Mouse (Mus musculus): ENCODE data around the gene Slc25a22.
A peak's percentile ranks its signal among the peaks of the same experiment; 100 is the strongest.

The Slc25a22 gene

DNA sequence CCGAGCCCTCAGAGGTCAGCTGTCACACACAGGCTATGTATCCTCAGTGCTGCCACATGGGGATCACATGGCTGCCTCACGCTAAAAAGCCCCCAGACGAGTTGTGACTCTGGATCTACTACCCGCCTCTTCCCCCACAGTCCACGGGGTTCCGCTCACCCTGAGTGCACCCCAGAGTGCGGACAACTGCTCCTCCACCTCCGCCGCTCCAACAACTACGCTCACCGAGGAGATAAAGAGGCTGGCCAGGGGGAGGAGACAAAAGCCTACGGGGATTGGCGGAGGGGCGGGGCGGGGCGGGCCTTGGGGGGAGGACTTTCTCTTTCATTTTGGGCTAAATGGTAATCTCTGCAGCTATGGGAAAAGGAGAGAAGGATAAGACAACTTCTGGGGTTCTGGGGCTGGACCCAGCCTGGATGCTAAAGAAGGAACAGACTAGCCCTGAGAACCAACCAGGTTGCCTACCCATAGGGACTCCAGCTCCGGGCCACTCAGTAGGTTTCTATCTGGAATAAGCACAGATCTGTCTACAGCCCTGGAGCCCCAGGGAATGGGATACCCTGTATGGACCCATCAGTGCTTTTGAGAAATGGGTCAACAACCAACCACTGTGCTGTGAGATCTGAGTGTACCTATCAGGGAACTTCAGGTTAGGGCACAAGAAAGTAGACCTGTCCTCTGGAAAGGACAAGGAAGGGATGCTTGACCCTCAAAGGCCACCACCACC is 2.4 kb downstream of the Slc25a22 start:
- DNase-seq (ENCODE audit: low spot score in 2 of 2) = peak; percentile 52 to 77

DNA sequence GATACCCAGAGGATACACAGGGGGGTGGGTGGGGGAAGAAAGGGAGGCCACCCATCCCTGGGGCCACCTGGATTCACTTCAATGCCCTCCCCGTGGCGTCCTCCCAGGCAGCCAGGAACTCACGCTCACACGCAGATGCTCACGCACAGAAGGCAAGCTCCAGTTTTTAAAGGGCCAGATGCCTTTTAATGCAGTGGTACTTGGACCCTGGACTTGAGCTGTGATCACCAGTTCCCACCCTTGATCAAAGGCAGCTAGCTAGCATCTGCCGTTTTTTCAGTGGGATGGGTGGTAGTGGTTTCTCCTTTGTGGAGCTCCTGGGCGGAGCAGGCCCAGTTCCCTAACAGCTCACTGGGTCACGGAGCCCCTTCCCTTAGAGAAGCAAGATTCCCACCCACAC is 3.2 kb downstream of the Slc25a22 start:
- peak in 1 of 2 experiments; percentile 37 for DNase-seq (ENCODE audit: low spot score in 2 of 2)

DNA sequence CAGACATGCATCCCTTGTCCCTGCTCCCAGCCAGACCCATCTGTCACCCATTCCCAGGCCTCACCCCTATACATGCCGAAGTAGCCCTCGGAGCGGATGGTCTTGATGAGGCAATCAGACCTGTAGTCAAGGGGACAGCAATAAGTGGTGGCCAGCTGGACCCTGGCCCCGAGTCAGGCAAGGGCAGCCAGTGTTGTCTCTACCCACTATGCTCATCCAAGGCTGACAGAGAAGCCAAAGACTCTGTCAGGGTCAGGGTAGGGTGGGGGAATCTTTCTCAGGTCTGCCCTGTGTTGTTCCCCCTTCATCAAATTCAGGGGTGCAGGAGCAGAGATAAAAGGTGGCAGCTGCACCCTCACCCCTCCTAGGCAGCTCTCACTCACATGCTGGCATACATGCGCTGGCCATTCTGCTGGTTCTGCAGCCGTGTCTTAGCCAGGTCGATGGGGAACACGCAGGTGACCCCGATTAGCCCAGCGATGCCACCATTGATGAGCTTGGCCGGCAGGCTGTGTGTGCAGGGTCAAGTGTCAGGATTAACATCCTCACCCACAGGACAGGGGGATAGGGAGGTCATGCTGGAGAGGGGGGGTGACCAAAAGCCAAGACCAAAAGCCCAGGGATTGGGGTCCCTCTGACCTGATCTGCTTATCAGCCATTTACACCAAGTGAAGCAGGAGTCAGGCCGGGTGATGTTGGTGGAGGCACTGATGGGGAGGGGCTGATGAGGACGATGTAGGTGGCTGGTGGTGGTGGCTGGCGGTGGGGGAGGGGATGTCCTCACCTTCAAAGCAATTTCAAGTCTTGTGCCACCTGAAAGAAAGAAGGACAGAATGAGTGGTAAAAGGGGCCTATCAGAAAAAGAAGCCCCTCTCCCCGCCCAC is 3.9 kb downstream of the Slc25a22 start:
- peak in 1 of 2 experiments; percentile 24 for DNase-seq (ENCODE audit: low spot score in 2 of 2)

DNA sequence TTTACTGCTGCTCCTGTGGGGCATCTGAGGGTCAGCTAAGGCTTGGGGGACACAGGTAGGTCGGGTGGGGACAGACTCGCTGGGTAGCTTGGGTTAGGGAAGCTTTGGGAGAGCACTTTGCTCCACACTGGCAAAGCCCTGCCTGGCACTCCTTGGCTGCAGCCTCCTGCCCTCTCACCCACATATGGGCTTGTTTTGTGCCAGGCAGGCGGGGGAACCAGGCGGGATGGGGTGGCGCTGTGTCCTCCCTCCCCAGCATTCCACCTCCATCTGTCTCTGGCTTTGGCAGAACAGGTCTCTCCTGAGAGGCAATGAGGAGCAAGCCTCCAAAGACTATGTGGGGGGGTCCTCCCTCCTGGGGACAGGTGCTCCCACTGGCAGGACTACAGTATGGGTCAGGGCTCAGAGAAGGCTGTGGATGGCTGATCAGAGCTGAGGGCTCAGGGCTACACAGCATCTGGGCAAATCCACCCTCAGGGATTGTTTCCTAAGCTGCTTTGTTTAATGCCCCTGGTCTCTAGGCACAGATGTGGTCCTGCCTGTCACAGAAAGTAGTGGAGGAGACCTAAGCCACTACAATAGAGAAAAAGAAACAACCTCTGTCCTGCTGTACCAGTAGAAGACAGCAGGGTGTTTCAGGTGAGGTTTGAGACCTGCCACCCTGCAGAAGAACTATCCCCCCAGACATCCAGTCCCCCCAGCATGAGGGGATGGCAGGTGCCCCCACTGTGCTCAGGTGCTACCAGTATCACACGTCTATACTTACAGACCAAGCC is 4.8 kb downstream of the Slc25a22 start:
- DNase-seq (ENCODE audit: low spot score in 2 of 2) = no peak

DNA sequence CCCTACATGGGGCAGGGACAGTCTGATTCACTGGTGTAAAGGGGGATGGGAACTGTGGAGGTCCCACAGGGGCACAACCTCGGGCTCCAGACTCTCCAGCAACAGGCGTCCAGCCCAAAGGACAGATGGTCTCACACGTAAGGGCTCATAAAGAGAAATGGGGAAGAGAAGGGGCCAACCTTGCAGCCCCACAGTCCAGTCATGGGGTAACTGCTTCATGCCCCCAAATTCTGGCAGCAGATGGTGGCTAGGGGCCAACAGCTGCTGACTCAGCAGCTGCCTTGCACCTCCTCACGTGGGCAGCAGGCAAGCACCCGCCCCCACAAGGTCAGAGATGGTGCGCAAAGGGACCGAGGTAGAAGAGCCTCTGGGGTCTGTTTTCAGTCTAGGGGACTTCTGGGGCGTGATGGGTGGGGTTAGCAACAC is 5.5 kb downstream of the Slc25a22 start:
- peak in 1 of 2 experiments; percentile 38 for DNase-seq (ENCODE audit: low spot score in 2 of 2)

DNA sequence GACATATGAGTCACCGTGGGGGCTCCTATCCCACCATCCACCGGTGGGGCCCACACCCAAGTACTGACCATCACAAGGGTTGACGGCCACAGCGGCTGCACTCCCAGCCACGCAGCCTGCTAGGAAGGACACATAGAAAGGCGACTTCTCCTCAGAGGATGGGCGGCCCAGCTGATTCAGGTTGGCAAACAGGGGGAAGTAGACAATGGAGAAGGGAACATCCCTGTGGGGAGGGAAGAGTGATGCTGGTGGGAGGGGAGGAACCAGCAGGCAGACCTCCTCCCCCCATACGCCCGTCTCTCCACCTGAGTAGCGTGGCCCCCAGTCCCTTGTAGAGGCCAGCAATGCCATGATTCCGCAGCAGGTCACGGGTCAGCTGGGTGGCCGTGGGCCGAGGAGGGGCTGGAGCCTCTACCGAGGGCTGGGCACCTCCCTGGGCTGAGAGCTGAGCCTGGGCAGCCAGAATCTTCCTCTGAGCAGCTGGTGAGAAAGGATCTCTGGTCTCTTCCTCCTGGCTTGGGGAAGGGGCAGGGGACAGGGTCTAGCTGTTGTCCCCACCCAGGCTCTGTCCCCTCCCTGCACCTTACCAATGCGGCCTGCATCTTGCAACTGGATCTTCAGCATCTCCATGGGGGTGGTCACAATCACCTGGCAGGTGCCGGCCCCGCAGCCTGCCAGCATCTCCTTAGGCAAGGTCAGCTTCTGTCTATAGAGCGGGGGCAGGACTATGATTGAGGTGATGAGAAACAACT is 6.1 kb downstream of the Slc25a22 start:
- peak in 1 of 2 experiments; percentile 15 for DNase-seq (ENCODE audit: low spot score in 2 of 2)

DNA sequence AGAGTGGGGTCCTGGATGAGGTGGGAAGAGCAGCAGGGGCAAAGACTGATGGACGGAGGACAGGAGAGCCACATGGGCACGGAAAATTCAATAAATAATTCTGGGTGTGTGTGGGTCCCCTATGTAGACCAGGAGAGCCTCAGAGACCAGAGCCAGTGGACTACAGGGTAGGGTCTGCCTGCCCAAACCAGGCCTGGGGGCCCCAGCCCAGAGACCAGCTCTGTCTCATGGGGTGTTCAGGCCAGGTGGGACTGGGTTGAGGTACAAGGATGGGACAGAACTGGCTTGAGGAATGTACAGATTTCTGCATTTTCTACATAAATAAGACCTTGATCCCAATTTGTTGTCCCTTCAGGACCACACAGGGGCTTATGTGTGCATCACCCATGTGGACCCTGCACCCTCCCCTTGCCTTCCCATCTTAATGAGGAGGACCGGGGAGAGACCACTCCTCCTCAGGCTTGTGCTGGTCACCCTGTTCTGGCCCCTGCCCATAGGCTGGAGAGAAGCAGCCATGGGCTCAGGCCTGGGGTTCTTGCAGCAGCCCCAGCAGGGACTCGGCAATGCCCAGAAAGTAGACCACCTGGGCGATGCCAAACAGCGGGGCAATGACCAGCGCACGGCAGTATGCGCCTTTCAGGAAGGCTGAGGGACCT is 7.0 kb downstream of the Slc25a22 start:
- DNase-seq (ENCODE audit: low spot score in 2 of 2) = peak in 1 of 2 experiments; percentile 13

DNA sequence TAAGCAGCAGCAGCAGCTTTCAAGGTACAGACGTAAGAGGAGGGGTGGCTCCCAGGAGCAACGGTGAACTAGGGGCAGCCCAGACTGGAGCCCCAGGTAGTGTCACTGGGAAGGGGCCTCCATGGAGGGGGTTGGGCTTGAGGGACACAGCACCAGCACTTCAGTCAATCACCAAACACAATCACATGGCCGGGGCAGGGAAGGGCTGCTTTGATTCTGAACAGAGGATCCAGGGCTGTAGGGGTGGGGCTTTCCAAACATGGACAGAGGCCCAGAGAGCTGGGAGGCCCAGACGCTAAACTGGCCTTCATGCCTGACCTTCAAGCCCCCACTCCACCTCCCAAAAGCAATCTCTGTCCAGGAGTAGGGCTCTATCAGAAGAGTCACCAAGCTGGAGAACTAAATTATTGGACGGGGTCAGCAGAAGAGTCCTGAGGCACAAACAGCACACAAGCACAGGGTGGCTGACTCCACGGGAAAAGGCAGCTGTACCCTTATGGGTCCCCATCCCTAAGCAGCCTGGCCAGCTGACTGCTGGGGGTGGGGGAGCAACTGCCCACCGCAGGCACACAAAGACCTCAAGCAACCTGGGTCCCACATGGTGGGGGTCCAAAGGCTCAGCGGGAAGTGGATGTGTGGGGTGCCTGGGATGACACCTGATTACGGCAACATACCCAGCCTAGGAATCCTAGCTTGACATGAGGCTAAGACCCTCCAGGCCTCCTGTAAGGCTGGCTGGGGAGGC is 7.7 kb downstream of the Slc25a22 start:
- DNase-seq (ENCODE audit: low spot score in 2 of 2) = peak; percentile 5 to 15

DNA sequence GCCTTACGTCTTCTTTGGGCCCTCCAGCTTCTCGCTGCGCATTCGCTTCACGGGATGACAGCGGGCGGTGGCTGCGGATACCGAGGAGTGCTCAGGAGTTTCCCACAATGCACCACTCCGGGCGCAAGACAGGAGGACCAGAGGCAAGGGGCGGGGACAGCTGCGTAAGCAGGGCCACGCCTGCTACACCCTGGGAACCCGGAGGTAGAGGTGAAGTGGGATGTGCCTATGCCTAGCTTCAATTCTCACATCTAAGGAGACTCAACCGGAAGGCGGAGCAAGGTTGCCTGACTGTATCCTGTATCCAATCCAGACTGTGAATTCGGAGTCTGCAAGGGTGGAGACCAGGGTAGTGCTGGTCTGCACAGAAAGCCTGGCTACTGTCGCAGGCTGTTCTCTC is 8.4 kb downstream of the Slc25a22 start, which contains the start of gene Cend1:
Gene Cend1, minus strand, starts transcription at position 182 of the 400 bp plus-strand sequence.
- no peak for DNase-seq (ENCODE audit: low spot score in 2 of 2)

DNA sequence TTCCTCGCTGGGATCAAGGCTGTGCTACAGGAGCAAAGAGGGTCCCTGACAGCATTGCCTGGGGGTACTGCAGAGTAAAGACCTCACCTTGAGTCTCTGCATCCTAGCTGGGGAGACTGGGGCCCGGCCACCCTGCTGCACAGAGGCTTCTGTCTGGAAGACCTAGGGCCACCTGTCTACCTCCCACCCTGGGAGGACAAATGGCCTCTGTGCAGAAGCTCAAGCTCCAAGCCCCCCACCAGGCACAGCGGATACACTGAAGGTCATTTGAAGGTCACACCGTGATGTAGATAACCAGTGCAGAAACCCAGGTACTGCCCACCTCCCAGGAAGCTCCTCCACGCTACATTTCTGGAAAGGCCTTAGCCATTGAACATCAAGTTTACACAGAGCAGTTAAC is 9.0 kb downstream of the Slc25a22 start:
- DNase-seq (ENCODE audit: low spot score in 2 of 2) = no peak

DNA sequence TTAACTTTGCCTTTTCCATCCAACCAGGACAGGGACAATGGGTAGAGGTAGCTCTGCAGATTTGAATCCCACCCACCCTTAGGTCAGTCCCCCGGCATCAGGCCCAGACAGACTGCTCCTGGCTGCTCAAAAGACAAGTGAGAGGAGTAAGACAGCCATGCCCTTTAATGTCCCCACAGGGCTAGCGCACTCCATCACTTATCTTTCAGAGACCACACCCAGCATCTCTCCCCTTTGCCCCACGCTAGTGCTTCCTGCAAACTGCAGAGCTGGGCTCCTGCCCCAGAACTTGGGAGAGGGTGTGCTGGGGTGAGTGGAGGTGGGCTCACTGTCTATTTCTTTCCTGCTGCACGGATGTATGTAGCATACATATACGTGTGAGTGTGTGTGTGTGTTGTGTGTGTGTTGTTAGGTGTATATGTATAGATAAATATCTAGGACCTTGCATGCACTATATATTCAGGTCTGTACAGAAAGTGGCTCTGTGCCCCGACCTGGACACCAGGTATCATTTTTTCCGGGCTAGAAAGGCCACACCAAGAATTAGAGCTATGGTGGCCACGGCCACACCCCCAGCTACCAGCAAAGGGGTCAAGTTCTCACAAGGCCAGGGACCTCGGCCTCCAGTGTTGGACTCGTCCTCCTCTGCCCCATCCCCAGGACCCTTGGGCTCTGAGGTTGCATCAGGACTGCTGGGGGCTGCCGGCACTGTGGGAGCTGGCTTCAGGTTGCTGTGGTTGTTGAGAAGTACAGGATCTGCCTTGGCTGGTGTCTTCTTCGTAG is 10.6 kb downstream of the Slc25a22 start:
- peak in 1 of 2 experiments; percentile 8 for DNase-seq (ENCODE audit: low spot score in 2 of 2)

DNA sequence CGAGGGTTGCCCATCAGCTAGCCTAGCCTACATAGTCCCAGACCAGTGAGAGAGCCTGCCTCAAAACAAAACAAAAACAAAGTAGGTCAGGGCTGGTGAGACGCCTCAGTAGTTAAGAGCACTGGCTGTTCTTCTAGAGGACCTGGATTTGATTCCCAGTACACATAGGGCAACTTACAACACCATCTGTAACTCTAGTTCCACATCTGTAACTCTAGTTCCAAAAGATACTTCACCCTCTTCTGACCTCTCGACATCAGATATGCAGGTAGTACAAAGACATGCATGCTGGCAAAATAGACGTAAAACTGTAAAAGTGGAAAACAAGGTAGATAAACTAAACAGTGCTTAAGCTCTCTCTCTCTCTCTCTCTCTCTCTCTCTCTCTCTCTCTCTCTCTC is 13.9 kb downstream of the Slc25a22 start:
- DNase-seq (ENCODE audit: low spot score in 2 of 2) = no peak

DNA sequence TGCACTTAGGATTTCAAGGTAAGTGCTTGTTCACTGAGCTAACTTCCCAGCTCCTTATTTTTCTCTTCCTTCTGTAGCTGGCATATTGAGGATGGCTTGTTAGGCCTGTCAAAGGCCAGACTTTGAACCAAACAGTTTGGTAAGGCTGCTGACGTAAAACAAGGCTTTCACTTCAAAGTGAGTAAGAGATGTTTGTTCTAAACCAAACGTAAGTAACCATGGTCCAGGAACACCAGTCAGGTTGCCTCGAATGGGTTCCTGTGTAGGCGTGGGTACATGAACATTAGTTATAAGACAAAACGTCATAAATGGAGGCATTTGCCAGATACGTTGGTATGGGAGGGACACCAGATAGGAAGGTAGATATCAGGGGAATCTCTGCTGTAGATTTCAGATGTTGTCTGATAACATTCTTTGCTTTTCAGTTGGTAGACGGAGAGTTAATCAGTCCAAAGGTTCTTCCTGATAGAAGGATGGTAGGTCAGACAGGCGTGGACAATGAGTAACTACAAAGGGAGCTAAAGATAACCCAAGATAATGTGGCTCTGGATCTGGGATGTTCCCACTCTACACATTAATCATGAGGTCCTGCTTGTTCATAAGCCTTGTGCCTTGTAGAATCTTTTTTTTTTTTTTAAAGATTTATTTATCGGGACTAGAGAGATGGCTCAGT is 17.5 kb downstream of the Slc25a22 start:
- DNase-seq (ENCODE audit: low spot score in 2 of 2) = no peak

DNA sequence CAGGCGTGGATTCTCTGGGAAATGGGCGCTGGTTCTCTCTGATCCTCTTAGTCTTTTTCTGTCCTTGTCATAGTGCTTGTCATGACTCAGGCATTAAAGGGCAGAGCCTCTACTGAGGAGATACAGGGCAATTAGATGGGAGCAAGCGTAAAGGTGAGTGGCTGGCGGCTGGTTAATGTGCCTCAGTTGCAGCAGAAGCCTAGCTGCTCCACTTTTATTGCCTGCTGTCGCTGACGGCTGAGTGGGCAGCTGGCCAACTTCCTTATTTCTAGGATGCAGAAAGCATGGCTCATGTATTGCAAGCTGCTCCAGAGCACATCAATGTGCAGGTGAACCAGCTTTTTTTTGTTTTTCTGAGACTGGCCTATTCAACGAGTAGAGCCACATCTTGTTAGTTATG is 18.7 kb downstream of the Slc25a22 start:
- peak in 1 of 2 experiments; percentile 54 for DNase-seq (ENCODE audit: low spot score in 2 of 2)

DNA sequence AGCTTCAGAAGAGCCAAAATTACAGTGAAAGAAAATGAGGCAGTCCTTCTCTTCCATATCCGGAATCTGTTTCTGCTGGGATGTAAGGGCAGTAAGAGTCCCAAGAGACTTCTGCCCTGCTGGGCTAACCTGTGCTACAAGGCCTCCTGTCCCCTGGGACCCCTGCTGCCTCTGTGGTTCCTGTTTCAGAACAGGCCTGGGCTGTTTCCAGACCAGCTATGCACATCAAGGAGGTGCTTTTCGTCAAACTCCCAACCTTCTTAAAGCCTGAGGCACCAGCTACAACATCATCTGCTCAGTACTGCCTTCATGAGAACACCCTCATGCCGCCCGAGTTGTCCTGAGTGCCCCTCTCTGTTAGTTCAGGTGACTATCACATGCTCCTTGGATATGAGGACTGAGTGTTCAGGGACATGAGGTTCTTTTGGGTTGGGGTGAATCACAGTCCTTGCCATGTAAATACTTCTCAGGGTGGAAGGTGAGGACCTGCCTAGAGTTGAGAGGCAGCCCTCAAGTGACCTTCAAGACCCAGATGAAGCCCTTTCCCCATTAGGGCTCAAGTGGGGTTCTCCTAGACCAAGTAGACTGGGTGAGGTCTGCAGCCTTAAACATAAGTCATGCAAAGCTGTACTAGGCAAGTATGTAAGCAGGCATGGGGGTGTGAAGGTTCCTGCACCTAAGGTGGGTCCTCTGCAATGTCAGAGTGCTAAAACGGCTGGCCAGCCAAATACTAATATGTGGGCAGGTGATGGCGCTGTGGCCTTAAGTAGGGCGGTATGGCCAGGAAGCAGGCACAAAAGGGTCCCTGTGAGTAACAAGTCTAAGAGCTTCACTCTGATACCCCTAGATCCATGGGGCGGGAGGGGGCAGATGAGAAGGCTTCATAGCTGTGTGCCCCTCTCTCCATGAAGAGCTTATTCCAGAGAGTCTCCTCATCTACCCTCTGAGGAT is 19.7 kb downstream of the Slc25a22 start:
- DNase-seq (ENCODE audit: low spot score in 2 of 2) = no peak

DNA sequence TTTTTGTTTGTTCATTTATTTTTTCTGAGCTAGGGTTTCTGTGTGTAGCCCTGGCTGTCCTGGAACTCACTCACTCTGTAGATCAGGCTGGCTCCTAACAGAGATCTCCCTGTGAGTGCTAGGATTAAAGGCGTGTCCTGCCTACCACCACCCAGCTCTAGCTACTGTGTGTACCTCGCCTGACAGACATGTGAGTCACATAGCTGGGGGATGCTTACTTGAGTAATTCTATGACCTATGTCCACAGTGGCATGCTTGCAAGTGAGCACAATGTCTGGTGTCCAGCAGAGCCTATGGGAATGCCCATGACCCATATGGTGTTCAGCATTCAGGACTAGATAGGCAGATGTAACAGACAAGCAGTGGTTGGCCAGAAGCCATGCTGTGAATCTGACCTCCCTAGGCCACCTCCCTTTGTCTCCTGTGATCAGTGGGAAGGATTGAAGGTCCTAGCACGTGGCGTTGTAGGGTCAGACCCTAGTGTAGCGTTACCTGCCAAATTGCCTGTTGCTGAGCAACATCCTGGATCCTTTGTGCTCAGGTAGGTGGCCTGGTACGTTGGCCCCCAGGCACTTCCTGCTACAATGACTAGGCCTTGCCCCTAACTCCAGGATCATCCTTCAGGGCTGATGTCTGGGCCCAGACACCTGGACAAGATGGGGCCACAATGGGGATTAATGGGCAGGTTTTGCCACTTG is 21.4 kb downstream of the Slc25a22 start:
- DNase-seq (ENCODE audit: low spot score in 2 of 2) = no peak
